Mouse (Mus musculus) kidney, postnatal 14 days (tissue): ENCODE results near the gene Tstd2.
A peak's percentile ranks its signal among the peaks of the same experiment; 100 is the strongest.

Experiments used
- DNase-seq: peaks from one replicate; pipeline ENCODE4 v3.0.0; 2022; ENCODE audit warnings: mixed read lengths

Tstd2 gene

GRCm38 (mm10) chr4:46082555-46082954 lies 55.9 kb downstream of the Tstd2 start:
- DNase-seq, result no peak

- DNase-seq, result no peak
Measured at GRCm38 (mm10) chr4:46080261-46080660, 58.2 kb downstream of the Tstd2 start.

- no peak for DNase-seq
Measured at GRCm38 (mm10) chr4:46076892-46077291, 61.6 kb downstream of the Tstd2 start.

- no peak for DNase-seq
Measured at GRCm38 (mm10) chr4:46075664-46076063, 62.8 kb downstream of the Tstd2 start.

- DNase-seq, result no peak
Measured at GRCm38 (mm10) chr4:46073736-46074135, 64.8 kb downstream of the Tstd2 start.

GRCm38 (mm10) chr4:46072631-46073030 lies 65.9 kb downstream of the Tstd2 start:
- no peak for DNase-seq

- DNase-seq, result no peak
Measured at GRCm38 (mm10) chr4:46069851-46070482, 68.5 kb downstream of the Tstd2 start.

- DNase-seq, result no peak
Measured at GRCm38 (mm10) chr4:46068573-46068972, 69.9 kb downstream of the Tstd2 start.

- no peak for DNase-seq
Measured at GRCm38 (mm10) chr4:46068060-46068459, 70.4 kb downstream of the Tstd2 start.

- DNase-seq, result no peak
Measured at GRCm38 (mm10) chr4:46065695-46066340, 72.7 kb downstream of the Tstd2 start.

GRCm38 (mm10) chr4:46064961-46065360 lies 73.5 kb downstream of the Tstd2 start:
- peak; percentile 25 for DNase-seq
